Mouse (Mus musculus): Measurements from ENCODE around the gene Mfap2. TPM values are rescaled to one million over a fixed set of nuclear protein-coding genes. Genes with fewer than 3 reads are reported as not detected.

Gene Mfap2
- not detected for polyA plus RNA-seq (2017; shearing (Covaris generic))

GRCm38 (mm10) chr4:141010118-141010517 is at the start of gene Mfap2:
Gene Mfap2 (plus strand): TSS chr4:141010418.

GRCm38 (mm10) chr4:140960781-140961466 is 49.3 kb upstream of the Mfap2 start, which contains the start of gene Sdhb:
Gene Sdhb (plus strand): TSS chr4:140961203.

DNA sequence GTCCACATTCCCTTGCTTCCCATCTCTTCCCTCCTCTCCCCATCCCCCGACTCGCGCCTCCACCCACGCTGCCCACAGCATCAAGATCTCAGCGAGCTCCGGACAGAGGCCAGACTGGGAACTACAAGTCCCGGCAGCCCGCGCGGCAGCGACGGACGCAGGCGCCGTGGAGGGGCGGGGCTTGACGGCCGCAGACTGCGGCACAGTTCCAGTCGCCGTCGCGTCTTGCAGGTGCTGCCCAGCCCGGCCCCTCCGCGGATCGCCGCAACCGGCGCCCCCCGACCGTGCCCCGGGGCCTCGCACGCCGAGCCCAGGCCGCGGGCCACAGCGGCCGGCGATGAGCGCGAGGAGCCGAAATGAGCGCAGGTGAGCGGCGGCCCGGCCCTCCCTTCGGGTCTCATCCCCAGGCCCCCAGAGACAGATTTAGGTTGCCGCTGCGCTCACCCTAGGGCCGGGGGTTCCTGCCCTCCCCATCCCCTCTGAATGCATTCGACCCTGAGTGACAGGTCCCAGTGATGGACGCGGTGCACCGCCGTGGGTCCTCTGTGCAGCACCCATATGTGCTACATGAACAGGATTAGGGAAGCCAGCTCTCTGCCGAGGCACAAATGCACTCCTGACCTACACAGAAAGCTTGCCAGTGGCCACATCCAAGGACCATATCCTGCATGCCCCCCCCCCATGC is 23.4 kb upstream of the Mfap2 start, which contains the start of gene Atp13a2:
Atp13a2 (plus strand) TSS at position 163 of the 685 bp plus-strand sequence.

DNA sequence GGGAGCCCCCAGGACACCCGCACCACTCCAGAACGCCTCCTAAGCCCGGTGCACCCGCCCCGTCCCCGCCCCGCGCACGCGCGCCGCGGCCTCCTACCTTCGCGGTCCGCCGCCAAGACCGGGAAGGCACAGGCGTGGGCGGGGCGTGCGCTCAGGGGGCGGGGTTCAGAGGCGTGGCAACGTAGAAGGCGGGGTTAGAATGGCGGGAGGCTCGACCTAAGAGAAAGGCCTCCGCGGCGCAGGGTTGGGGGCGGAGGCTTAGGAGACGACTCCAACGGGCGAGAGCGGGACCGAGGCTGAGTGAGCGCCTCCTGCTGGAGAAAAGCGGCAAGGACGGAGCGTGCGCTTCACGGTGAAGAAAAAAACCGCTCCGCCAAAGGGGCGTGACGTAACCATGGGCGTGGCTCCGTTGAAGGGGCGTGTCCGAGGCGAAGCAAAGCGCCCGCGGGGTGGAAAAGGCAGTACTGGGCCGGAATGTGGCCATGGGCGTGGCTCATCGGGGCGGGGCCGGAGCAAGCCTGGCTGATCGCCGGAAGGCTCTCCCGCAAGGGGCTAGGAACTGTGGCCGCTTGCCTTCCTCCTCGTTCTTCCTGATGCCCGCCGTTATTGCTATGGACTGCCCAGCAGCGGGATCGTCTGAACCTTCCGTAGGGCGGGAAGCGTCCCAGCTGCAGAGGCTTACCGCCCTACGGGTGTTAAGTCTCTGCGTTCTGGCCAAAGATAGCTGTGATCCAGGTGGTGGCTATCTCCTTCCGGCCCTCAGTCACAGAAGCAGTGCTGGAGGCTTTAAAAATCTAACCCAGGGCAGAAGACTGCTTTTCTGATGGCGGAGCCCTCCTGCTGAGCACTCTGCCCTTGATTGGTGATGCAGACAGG is 50.4 kb downstream of the Mfap2 start, which contains the start of gene Crocc:
Crocc (minus strand) TSS at position 125 of the 876 bp plus-strand sequence.

Other genes with a start within 250 kb of the Mfap2 start
- 11.2 TPM for gene Padi4, start 236.2 kb upstream of the Mfap2 start, polyA plus RNA-seq (2017; shearing (Covaris generic))
- gene Padi3, start 199.8 kb upstream of the Mfap2 start, polyA plus RNA-seq (2017; shearing (Covaris generic)) = 0.12 TPM
- gene Padi1, start 164.6 kb upstream of the Mfap2 start, polyA plus RNA-seq (2017; shearing (Covaris generic)) = 0.32 TPM
- 18.2 TPM for gene Padi2, start 104.1 kb upstream of the Mfap2 start, polyA plus RNA-seq (2017; shearing (Covaris generic))
- 315 TPM for gene Sdhb, start 49.2 kb upstream of the Mfap2 start, polyA plus RNA-seq (2017; shearing (Covaris generic))
- gene Atp13a2, start 23.5 kb upstream of the Mfap2 start, polyA plus RNA-seq (2017; shearing (Covaris generic)) = 10.0 TPM
- 1.2 TPM for gene Crocc, start 50.1 kb downstream of the Mfap2 start, polyA plus RNA-seq (2017; shearing (Covaris generic))
- 143 TPM for gene Necap2, start 67.9 kb downstream of the Mfap2 start, polyA plus RNA-seq (2017; shearing (Covaris generic))
- 0.71 TPM for gene Spata21, start 77.9 kb downstream of the Mfap2 start, polyA plus RNA-seq (2017; shearing (Covaris generic))
- 73.5 TPM for gene Szrd1, start 129.4 kb downstream of the Mfap2 start, polyA plus RNA-seq (2017; shearing (Covaris generic))
- 17.0 TPM for gene Fbxo42, start 137.5 kb downstream of the Mfap2 start, polyA plus RNA-seq (2017; shearing (Covaris generic))
- 5.0 TPM for gene Rsg1, start 203.5 kb downstream of the Mfap2 start, polyA plus RNA-seq (2017; shearing (Covaris generic))
- not detected for gene Arhgef19, start 229.1 kb downstream of the Mfap2 start, polyA plus RNA-seq (2017; shearing (Covaris generic))

Data from activated CD4-positive, CD25-positive, alpha-beta regulatory T cell, adult 9 weeks (primary cell).